Mouse (Mus musculus): Measurements from ENCODE around the gene Flvcr1.

GRCm38 (mm10) chr1:190995548-190995947, 30.4 kb downstream of the Flvcr1 start:
- no peak for TF ChIP-seq CTCF (IDR thresholded peaks at IDR 0.05; ENCODE audit: low read depth)
- no peak for TF ChIP-seq EP300 (IDR thresholded peaks at IDR 0.05; ENCODE audit: low read depth)

Data from liver, postnatal 0 days (tissue).